Mouse (Mus musculus) liver, adult 2 months (tissue): ENCODE data around the gene Olfr694. TPM values are rescaled to one million over a fixed set of nuclear protein-coding genes. Genes with fewer than 3 reads are reported as not detected.
A peak's percentile ranks its signal among the peaks of the same experiment; 100 is the strongest.
"Not testable (repeated sequence)": the region's sequence is repeated elsewhere in the genome, so short reads cannot be mapped to it uniquely, and the experiment has no call there.

Source experiments
- DNase-seq: peaks from one replicate; pipeline ENCODE4 v3.0.0-alpha.2; 2011; ENCODE audit warnings: low read depth, low spot score; ENCODE audit errors: extremely low read depth
- H3K27ac ChIP-seq: fragments of 200-500 bp; replicated peaks from 2 replicates; pipeline ENCODE4 v1.5.1; 2012; ENCODE audit warnings: low read depth, mild to moderate bottlenecking, control low read depth, inconsistent platforms, low read length; ENCODE audit not compliant: insufficient read depth
- H3K27me3 ChIP-seq: fragments of 200-500 bp; 2 replicates; pipeline ENCODE4 v1.6.1; 2012; ENCODE audit warnings: mild to moderate bottlenecking, moderate library complexity, low read length, inconsistent platforms; ENCODE audit not compliant: control insufficient read depth, insufficient read depth
- H3K36me3 ChIP-seq: fragments of 200-500 bp; 2 replicates; pipeline ENCODE4 v1.6.1; 2012; ENCODE audit warnings: low read length, inconsistent platforms; ENCODE audit not compliant: control insufficient read depth, insufficient read depth
- H3K4me1 ChIP-seq: fragments of 200-500 bp; 2 replicates; pipeline ENCODE4 v1.6.1; 2011; ENCODE audit warnings: low read length; ENCODE audit not compliant: control insufficient read depth, insufficient read depth
- H3K4me3 ChIP-seq: fragments of 200-500 bp; 2 replicates; pipeline ENCODE4 v1.5.1; 2011; ENCODE audit warnings: low read depth, mild to moderate bottlenecking, control low read depth, low read length, moderate library complexity; ENCODE audit not compliant: insufficient read depth
- H3K79me2 ChIP-seq: fragments of 200-500 bp; 2 replicates; pipeline ENCODE4 v1.6.1; 2012; ENCODE audit warnings: inconsistent platforms, mild to moderate bottlenecking, low read length, moderate library complexity; ENCODE audit not compliant: control insufficient read depth, insufficient read depth
- H3K9ac ChIP-seq: fragments of 200-500 bp; 2 replicates; pipeline ENCODE4 v1.6.1; 2012; ENCODE audit warnings: low read depth, mild to moderate bottlenecking, control low read depth, inconsistent platforms, low read length
- CTCF ChIP-seq: fragments of 200-500 bp; IDR thresholded peaks from 2 replicates; pipeline ENCODE4 v1.5.1; 2011; ENCODE audit warnings: low read depth, low read length, control low read depth
- POLR2A ChIP-seq: fragments of 200-500 bp; IDR thresholded peaks from 2 replicates; pipeline ENCODE4 v1.6.1; 2011; ENCODE audit warnings: low read length, control low read depth; ENCODE audit not compliant: insufficient read depth; ENCODE audit errors: extremely low read depth
- WGBS: fragments of 180-500 bp; shearing (Covaris S2); methylation state at CpG from one replicate; pipeline ENCODE4 v1.1.7; 2018; 5-methylcytosine and 5-hydroxymethylcytosine counted together
- polyA plus RNA-seq: library from polyadenylated mRNA; depleted of rRNA; stranded (reverse); fragments of >200 nt; gene quantifications from 2 replicates; pipeline ENCODE4 v1.2.3, GENCODE M21; 2012; rRNA removed
- total RNA-seq: library from RNA; depleted of rRNA; stranded (reverse); fragments of >200 nt; gene quantifications from 2 replicates; pipeline ENCODE4 v1.2.3, GENCODE M21; 2014; rRNA removed

The Olfr694 gene
- total RNA-seq, result not detected in 2 replicates
- not detected in 2 replicates for polyA plus RNA-seq

- Histone ChIP-seq H3K27me3 (no peaks in the 10 kb centered on the region), H3K4me3 (no peak within 1 kb of the TSS), H3K36me3 (no peaks in the 10 kb centered on the region), H3K27ac (no peak within 1 kb of the TSS), H3K9ac (no peak within 1 kb of the TSS), H3K79me2 (no peaks in the 10 kb centered on the region), H3K4me1 (no peaks in the 10 kb centered on the region)
- WGBS, result 95% methylated on average over 1 of the region's 1 CpGs
- no peak for DNase-seq
- TF ChIP-seq CTCF, result no peak
- no peak for TF ChIP-seq POLR2A
Observed at GRCm38 (mm10) chr7:106691714-106692113, at the start of gene Olfr694. TSS of gene Olfr694 (minus strand) at chr7:106691814.

DNA sequence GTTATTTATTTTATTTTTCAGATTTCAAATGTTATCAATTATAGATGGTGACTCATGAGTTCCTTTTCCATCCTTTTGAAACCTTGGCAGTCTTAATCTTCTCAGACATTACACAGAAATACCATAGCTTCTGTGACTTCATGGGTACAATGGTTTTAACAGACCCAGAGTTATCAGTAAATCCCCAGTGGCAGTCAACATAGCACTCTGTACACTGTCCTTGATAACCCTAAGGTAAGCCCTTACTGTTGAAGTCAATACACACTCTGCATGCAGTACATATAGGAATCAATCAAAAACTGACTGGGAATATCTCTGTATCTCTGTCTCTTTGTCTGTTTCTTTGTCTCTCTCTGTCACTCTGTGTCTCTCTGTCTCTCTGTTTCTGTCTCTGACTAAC is 45.4 kb upstream of the Olfr694 start:
- H3K27me3 ChIP-seq, result no peaks in the 10 kb centered on the region
- DNase-seq, result no peak
- TF ChIP-seq CTCF (no peak), POLR2A (no peak)
- H3K4me1 ChIP-seq, result no peaks in the 10 kb centered on the region
- H3K79me2 ChIP-seq, result no peaks in the 10 kb centered on the region
- H3K9ac ChIP-seq, result no peak overlapping the region
- H3K27ac ChIP-seq, result no peak overlapping the region
- no peak overlapping the region for H3K4me3 ChIP-seq
- no peaks in the 10 kb centered on the region for H3K36me3 ChIP-seq

- H3K27ac ChIP-seq, result no peak overlapping the region
- 64% methylated on average over 2 of the region's 2 CpGs for WGBS
- no peaks in the 10 kb centered on the region for H3K4me1 ChIP-seq
- H3K9ac ChIP-seq, result no peak overlapping the region
- no peaks in the 10 kb centered on the region for H3K79me2 ChIP-seq
- H3K27me3 ChIP-seq, result no peaks in the 10 kb centered on the region
- no peaks in the 10 kb centered on the region for H3K36me3 ChIP-seq
- DNase-seq, result no peak
- TF ChIP-seq CTCF (no peak), POLR2A (no peak)
- H3K4me3 ChIP-seq, result no peak overlapping the region
Observed at GRCm38 (mm10) chr7:106733717-106734116, 42.1 kb upstream of the Olfr694 start.

GRCm38 (mm10) chr7:106725654-106726053 is 34.0 kb upstream of the Olfr694 start:
- not testable (repeated sequence) for H3K4me3 ChIP-seq, H3K9ac ChIP-seq, H3K79me2 ChIP-seq, H3K36me3 ChIP-seq, H3K27ac ChIP-seq, H3K4me1 ChIP-seq, H3K27me3 ChIP-seq, DNase-seq
- 85% methylated on average over 2 of the region's 2 CpGs for WGBS

GRCm38 (mm10) chr7:106716296-106716695 is 24.7 kb upstream of the Olfr694 start, which contains the start of gene Olfr695:
TSS of gene Olfr695 (minus strand) at chr7:106716396.
- H3K27ac ChIP-seq, result no peak within 1 kb of the TSS
- no peaks in the 10 kb centered on the region for H3K36me3 ChIP-seq
- H3K4me3 ChIP-seq, result no peak within 1 kb of the TSS
- H3K79me2 ChIP-seq, result no peaks in the 10 kb centered on the region
- H3K9ac ChIP-seq, result no peak within 1 kb of the TSS
- TF ChIP-seq CTCF (no peak), POLR2A (no peak)
- no peaks in the 10 kb centered on the region for H3K4me1 ChIP-seq
- no peak for DNase-seq
- no peaks in the 10 kb centered on the region for H3K27me3 ChIP-seq

- Histone ChIP-seq H3K79me2 (no peaks in the 10 kb centered on the region), H3K4me3 (no peak overlapping the region), H3K27ac (no peak overlapping the region), H3K4me1 (no peaks in the 10 kb centered on the region), H3K36me3 (no peaks in the 10 kb centered on the region), H3K27me3 (no peaks in the 10 kb centered on the region), H3K9ac (no peak overlapping the region)
- DNase-seq, result peak; percentile 6
- WGBS, result 89% methylated on average over 6 of the region's 6 CpGs
- TF ChIP-seq CTCF (no peak), POLR2A (no peak)
Observed at GRCm38 (mm10) chr7:106711463-106711862, 19.8 kb upstream of the Olfr694 start.

DNA sequence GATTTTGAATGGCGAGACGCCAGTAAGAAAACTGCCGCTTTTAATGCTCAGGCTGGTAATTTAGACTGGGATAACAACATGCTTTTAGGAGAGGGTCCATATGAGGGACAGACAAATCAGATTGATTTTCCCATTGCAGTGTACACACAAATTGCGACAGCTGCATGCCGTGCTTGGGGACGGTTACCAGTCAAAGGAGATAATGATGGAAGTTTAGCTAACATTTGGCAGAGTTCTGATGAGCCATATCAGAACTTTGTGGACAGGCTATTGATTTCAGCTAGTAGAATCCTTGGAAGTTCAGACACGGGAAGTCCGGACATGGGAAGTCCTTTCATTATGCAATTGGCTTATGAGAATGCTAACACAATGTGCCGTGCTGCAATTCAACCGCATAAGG is 16.1 kb upstream of the Olfr694 start:
- peak; percentile 97 for DNase-seq
- 33% methylated on average over 10 of the region's 10 CpGs for WGBS

More for the DNA sequence above, 16.1 kb upstream of the Olfr694 start:
- H3K79me2 ChIP-seq, H3K36me3 ChIP-seq, H3K27me3 ChIP-seq, H3K9ac ChIP-seq, H3K4me3 ChIP-seq, H3K4me1 ChIP-seq, H3K27ac ChIP-seq: not testable (repeated sequence)
